Mouse (Mus musculus): ENCODE measurements at regions not wholly inside any gene's neighbourhood (a gene's known extent, or its start where the extent isn't known, plus 50 kb on each side); places are given as distances from the start of the nearest gene placed in this dataset.

- no peak for TF ChIP-seq CTCF (IDR thresholded peaks at IDR 0.05 in 2 of 3, conservative IDR thresholded peaks at IDR 0.05 in 1 of 3; ENCODE audit: control insufficient read depth in 1 of 3, insufficient read depth in 1 of 3, low read depth in 2 of 3, low read length in 3 of 3, poor library complexity in 1 of 3, severe bottlenecking in 1 of 3)
- TF ChIP-seq EP300 (IDR thresholded peaks at IDR 0.05; ENCODE audit: low read depth in 1 of 2, low read length in 2 of 2), result no peak
- TF ChIP-seq E2F4 (IDR thresholded peaks at IDR 0.05; ENCODE audit: borderline replicate concordance, low read depth, low read length), result no peak
- no peak for TF ChIP-seq RAD21 (IDR thresholded peaks at IDR 0.05; ENCODE audit: low read depth, low read length)
- no peak for TF ChIP-seq MAZ (IDR thresholded peaks at IDR 0.05; ENCODE audit: low read depth, low read length)
- no peak for TF ChIP-seq POLR2A (IDR thresholded peaks at IDR 0.05; ENCODE audit: control insufficient read depth in 1 of 2, insufficient read depth in 1 of 2, low read depth in 1 of 2, low read length in 2 of 2, poor library complexity in 1 of 2)
- TF ChIP-seq ZC3H11A (IDR thresholded peaks at IDR 0.05; ENCODE audit: low read depth, low read length), result no peak
- no peak for TF ChIP-seq UBTF (IDR thresholded peaks at IDR 0.05; ENCODE audit: borderline replicate concordance, insufficient read depth, low read depth, low read length)
- no peak for TF ChIP-seq CHD1 (IDR thresholded peaks at IDR 0.05; ENCODE audit: low read depth, low read length)
- TF ChIP-seq NRF1 (IDR thresholded peaks at IDR 0.05; ENCODE audit: insufficient read depth, low read depth, low read length, poor library complexity, severe bottlenecking), result no peak
- TF ChIP-seq MAFK (IDR thresholded peaks at IDR 0.05; ENCODE audit: borderline replicate concordance, low read depth, low read length), result no peak
- no peak for TF ChIP-seq POLR2AphosphoS2 (IDR thresholded peaks at IDR 0.05; ENCODE audit: low read length)
- TF ChIP-seq MXI1 (IDR thresholded peaks at IDR 0.05; ENCODE audit: low read depth, low read length), result no peak
- no peak for TF ChIP-seq TAL1 (IDR thresholded peaks at IDR 0.05; ENCODE audit: low read length)
Measured at GRCm38 (mm10) chr1:142679917-142680316, 960.5 kb upstream of the B3galt2 start.

Measured in MEL (cell line).